Mouse (Mus musculus) thymus, postnatal 36 days (tissue): ENCODE data around the gene Gm17571.

Experiments used
- DNase-seq, 2 experiments: peaks; one replicate each; pipeline ENCODE4 v3.0.0; 2022; ENCODE audit warnings: mixed read lengths in 2 of 2

The Gm17571 gene

GRCm38 (mm10) chr9:13446703-13447285, at the start of gene Gm17571:
Gene Gm17571 (minus strand): TSS chr9:13446753.
- no peak for DNase-seq

GRCm38 (mm10) chr9:13495530-13495929, 49.0 kb upstream of the Gm17571 start:
- no peak for DNase-seq

- no peak for DNase-seq
Measured at GRCm38 (mm10) chr9:13493746-13494145, 47.2 kb upstream of the Gm17571 start.

GRCm38 (mm10) chr9:13492807-13493206, 46.3 kb upstream of the Gm17571 start:
- DNase-seq, result no peak

- DNase-seq, result no peak
Measured at GRCm38 (mm10) chr9:13491854-13492620, 45.5 kb upstream of the Gm17571 start.

GRCm38 (mm10) chr9:13491107-13491506, 44.6 kb upstream of the Gm17571 start:
- DNase-seq, result no peak

- DNase-seq, result no peak
Measured at GRCm38 (mm10) chr9:13485914-13486313, 39.4 kb upstream of the Gm17571 start.

- DNase-seq, result peak in 1 of 2 experiments; percentile 9
Measured at GRCm38 (mm10) chr9:13484267-13485240, 38.0 kb upstream of the Gm17571 start.

- DNase-seq, result no peak
Measured at GRCm38 (mm10) chr9:13483199-13484068, 36.9 kb upstream of the Gm17571 start.

GRCm38 (mm10) chr9:13479275-13479674, 32.7 kb upstream of the Gm17571 start:
- no peak for DNase-seq

- no peak for DNase-seq
Measured at GRCm38 (mm10) chr9:13474951-13475350, 28.4 kb upstream of the Gm17571 start.

GRCm38 (mm10) chr9:13470013-13470412, 23.5 kb upstream of the Gm17571 start:
- DNase-seq, result peak; percentile 65 to 72

GRCm38 (mm10) chr9:13468778-13469177, 22.2 kb upstream of the Gm17571 start:
- peak; percentile 44 to 59 for DNase-seq

- peak in 1 of 2 experiments; percentile 5 for DNase-seq
Measured at GRCm38 (mm10) chr9:13467745-13468144, 21.2 kb upstream of the Gm17571 start.

- DNase-seq, result peak; percentile 22 to 35
Measured at GRCm38 (mm10) chr9:13466816-13467215, 20.3 kb upstream of the Gm17571 start.

GRCm38 (mm10) chr9:13466351-13466750, 19.8 kb upstream of the Gm17571 start:
- DNase-seq, result peak; percentile 43 to 62

GRCm38 (mm10) chr9:13465358-13466020, 18.9 kb upstream of the Gm17571 start:
- no peak for DNase-seq

GRCm38 (mm10) chr9:13460926-13461325, 14.4 kb upstream of the Gm17571 start:
- DNase-seq, result no peak

- no peak for DNase-seq
Measured at GRCm38 (mm10) chr9:13460012-13460411, 13.5 kb upstream of the Gm17571 start.

GRCm38 (mm10) chr9:13459371-13459770, 12.8 kb upstream of the Gm17571 start:
- no peak for DNase-seq

GRCm38 (mm10) chr9:13457774-13458173, 11.2 kb upstream of the Gm17571 start:
- no peak for DNase-seq

GRCm38 (mm10) chr9:13455231-13455630, 8.7 kb upstream of the Gm17571 start:
- DNase-seq, result no peak
